Mouse (Mus musculus) hindbrain, embryonic 15.5 days (tissue): ENCODE data around the gene Zfp362. TPM values are rescaled to one million over a fixed set of nuclear protein-coding genes. Genes with fewer than 3 reads are reported as not detected.

ENCODE experiments used
- ATAC-seq: fragments of 200-750 bp; cut with Nextera tagmentation; 2 replicates; pipeline ENCODE4 v1.8.0; 2017; ENCODE audit warnings: low read depth, moderate number of reproducible peaks, moderate TSS enrichment; ENCODE audit not compliant: low FRiP score
- H3K27ac ChIP-seq: fragments of 300-500 bp; sonication (generic); replicated peaks from 2 replicates; pipeline ENCODE4 v1.5.1; 2015; ENCODE audit warnings: mild to moderate bottlenecking, inconsistent platforms
- H3K27me3 ChIP-seq: fragments of 300-500 bp; sonication (generic); 2 replicates; pipeline ENCODE4 v1.6.1; 2015; ENCODE audit warnings: control low read depth, inconsistent platforms
- H3K36me3 ChIP-seq: fragments of 300-500 bp; sonication (generic); 2 replicates; pipeline ENCODE4 v1.6.1; 2015; ENCODE audit warnings: control low read depth, inconsistent platforms
- H3K4me1 ChIP-seq: fragments of 300-500 bp; sonication (generic); replicated peaks from 2 replicates; pipeline ENCODE4 v1.6.1; 2015; ENCODE audit warnings: control low read depth, inconsistent platforms
- H3K4me2 ChIP-seq: fragments of 300-500 bp; sonication (generic); 2 replicates; pipeline ENCODE4 v1.6.1; 2015; ENCODE audit warnings: moderate library complexity, mild to moderate bottlenecking, inconsistent platforms
- H3K4me3 ChIP-seq: fragments of 300-500 bp; sonication (generic); 2 replicates; pipeline ENCODE4 v1.5.1; 2015; ENCODE audit warnings: mild to moderate bottlenecking, inconsistent platforms
- H3K9ac ChIP-seq: fragments of 300-500 bp; sonication (generic); 2 replicates; pipeline ENCODE4 v1.6.1; 2015; ENCODE audit warnings: inconsistent platforms
- H3K9me3 ChIP-seq: fragments of 300-500 bp; sonication (generic); 2 replicates; pipeline ENCODE4 v1.6.1; 2016; ENCODE audit warnings: control low read depth, inconsistent platforms
- WGBS: fragments of 180-500 bp; shearing (Covaris S2); methylation state at CpG from one replicate; pipeline ENCODE4 v1.1.7; 2015; 5-methylcytosine and 5-hydroxymethylcytosine counted together
- polyA plus RNA-seq: library from polyadenylated mRNA; unstranded; fragments of >200 nt; fragmentation: Nextera tagmentation; extraction: Ambion mirVana; gene quantifications from 2 replicates; pipeline ENCODE4 v1.2.1, GENCODE M21; 2015

The Zfp362 gene
- polyA plus RNA-seq, 1 experiment from 2014 or later = 36.7 TPM

- Histone ChIP-seq H3K9ac (no peak overlapping the region), H3K27ac (no peak overlapping the region), H3K4me3 (no peak overlapping the region), H3K4me1 (peaks cover 37% of the 10 kb centered on the region), H3K27me3 (no peaks in the 10 kb centered on the region), H3K4me2 (no peak overlapping the region), H3K9me3 (no peaks in the 10 kb centered on the region), H3K36me3 (peaks cover 5% of the 10 kb centered on the region; the same call in 1 of the 2 replicates)
- no peak for ATAC-seq
- WGBS = 86% methylated on average over 8 of the region's 8 CpGs
Measured at GRCm38 (mm10) chr4:128794198-128794597, 11.6 kb downstream of the Zfp362 start.

DNA sequence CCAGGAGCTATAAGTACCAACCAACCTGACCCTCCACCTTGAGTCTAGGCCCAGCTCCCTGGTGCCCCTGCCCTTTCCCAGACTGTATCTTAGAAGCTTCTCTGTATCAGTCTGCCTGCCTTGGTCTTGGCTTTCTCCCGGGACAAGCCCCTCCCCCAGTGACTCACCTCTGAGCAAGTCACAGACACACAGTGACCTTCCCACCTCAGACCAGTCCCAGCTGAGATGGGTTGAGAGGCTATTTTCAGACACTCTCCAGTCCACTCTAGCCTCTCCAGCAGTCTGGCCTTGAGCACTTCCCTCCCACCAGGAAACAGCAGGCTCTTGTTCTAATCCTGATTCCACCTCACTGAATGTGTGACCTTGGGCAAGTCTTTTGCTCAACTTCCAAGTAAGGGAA is 12.1 kb downstream of the Zfp362 start:
- Histone ChIP-seq H3K36me3 (peaks cover 6% of the 10 kb centered on the region; the same call in 1 of the 2 replicates), H3K4me3 (no peak overlapping the region), H3K9me3 (no peaks in the 10 kb centered on the region), H3K27ac (no peak overlapping the region), H3K9ac (no peak overlapping the region), H3K4me2 (no peak overlapping the region), H3K4me1 (peaks cover 32% of the 10 kb centered on the region), H3K27me3 (no peaks in the 10 kb centered on the region)
- ATAC-seq = no peak
- 71% methylated on average over 1 of the region's 1 CpGs for WGBS

GRCm38 (mm10) chr4:128789646-128790045 is 16.2 kb downstream of the Zfp362 start:
- Histone ChIP-seq H3K4me3 (no peak overlapping the region), H3K36me3 (peaks cover 36% of the 10 kb centered on the region), H3K4me2 (no peak overlapping the region), H3K9me3 (no peaks in the 10 kb centered on the region), H3K27ac (no peak overlapping the region), H3K27me3 (no peaks in the 10 kb centered on the region), H3K9ac (no peak overlapping the region), H3K4me1 (0 out of 2 replicates have a peak, but pooled peaks cover 7% of the 10 kb centered on the region)
- no peak for ATAC-seq
- WGBS = 57% methylated on average over 18 of the region's 18 CpGs

DNA sequence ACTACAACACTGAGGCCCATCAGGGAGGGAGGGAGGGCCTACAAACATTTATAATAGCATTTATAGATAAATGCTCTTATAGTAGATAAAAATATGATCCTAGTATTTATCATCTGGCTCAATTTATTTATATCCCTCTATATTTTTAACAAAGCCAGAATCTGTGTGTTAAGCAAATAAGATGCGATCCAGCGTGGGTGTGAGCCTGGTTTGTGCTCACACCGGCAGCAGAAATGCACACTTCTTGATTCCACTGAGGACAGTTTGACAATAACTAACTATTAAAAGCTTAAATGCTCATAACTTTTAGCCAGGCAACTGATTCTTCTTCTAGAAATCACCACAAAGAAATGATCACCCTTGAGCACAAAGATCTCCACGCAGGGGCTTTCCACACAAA is 17.7 kb downstream of the Zfp362 start:
- no peak overlapping the region for H3K4me3 ChIP-seq
- 96% methylated on average over 4 of the region's 4 CpGs for WGBS
- H3K27me3 ChIP-seq = no peaks in the 10 kb centered on the region
- H3K4me2 ChIP-seq = no peak overlapping the region
- H3K9ac ChIP-seq = no peak overlapping the region
- peaks cover 42% of the 10 kb centered on the region for H3K36me3 ChIP-seq
- 0 out of 2 replicates have a peak, but pooled peaks cover 7% of the 10 kb centered on the region for H3K4me1 ChIP-seq
- no peak for ATAC-seq
- no peaks in the 10 kb centered on the region for H3K9me3 ChIP-seq
- H3K27ac ChIP-seq = no peak overlapping the region

- H3K4me3 ChIP-seq = no peak overlapping the region
- WGBS = 79% methylated on average over 24 of the region's 24 CpGs
- peaks cover 45% of the 10 kb centered on the region for H3K36me3 ChIP-seq
- no peak overlapping the region for H3K27ac ChIP-seq
- H3K9ac ChIP-seq = no peak overlapping the region
- H3K4me2 ChIP-seq = no peak overlapping the region
- no peaks in the 10 kb centered on the region for H3K27me3 ChIP-seq
- ATAC-seq = 0 out of 2 replicates have a peak, but pooled peaks have one; percentile 56
- H3K9me3 ChIP-seq = no peaks in the 10 kb centered on the region
- H3K4me1 ChIP-seq = 0 out of 2 replicates have a peak, but pooled peaks cover 7% of the 10 kb centered on the region
Measured at GRCm38 (mm10) chr4:128787023-128787939, 18.6 kb downstream of the Zfp362 start.

DNA sequence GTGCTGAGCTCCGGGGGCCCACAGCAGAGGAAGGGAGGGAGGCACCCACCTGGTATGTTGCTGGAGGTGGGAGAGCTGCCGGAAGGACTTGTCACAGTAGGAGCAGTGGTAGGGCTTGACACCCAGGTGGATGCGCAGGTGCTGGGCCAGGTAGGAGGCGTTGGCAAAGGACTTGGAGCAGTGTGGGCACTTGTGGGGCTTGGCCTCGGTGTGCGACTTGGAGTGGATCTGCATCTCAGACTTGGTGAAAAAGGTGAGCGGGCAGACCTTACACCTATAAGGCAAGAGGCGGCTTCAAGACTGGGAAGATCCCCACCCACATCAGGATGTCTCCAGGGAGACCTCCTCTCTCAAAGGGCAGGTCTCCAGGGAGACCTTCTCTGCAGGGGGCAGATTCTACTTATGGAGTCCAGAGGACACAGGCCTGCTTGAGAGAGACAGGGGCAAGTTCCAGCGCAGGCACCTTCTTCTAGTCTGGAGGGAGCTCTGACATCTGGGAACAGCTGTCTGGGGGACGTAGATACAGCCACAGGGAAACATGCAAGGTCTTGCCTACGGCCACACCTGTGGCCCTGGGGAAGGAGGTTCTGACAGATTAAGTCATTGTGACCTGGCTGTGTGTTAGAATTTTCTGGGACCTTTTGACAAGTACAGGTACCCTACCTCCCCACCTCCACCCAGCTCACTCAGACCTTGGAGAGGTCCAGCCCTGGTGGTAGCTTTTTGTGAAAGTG is 19.8 kb downstream of the Zfp362 start:
- H3K4me2 ChIP-seq = no peak overlapping the region
- no peak overlapping the region for H3K27ac ChIP-seq
- no peak for ATAC-seq
- H3K36me3 ChIP-seq = peaks cover 45% of the 10 kb centered on the region
- no peaks in the 10 kb centered on the region for H3K9me3 ChIP-seq
- H3K4me3 ChIP-seq = no peak overlapping the region
- no peaks in the 10 kb centered on the region for H3K27me3 ChIP-seq
- H3K4me1 ChIP-seq = 0 out of 2 replicates have a peak, but pooled peaks cover 7% of the 10 kb centered on the region
- WGBS = 97% methylated on average over 11 of the region's 11 CpGs
- no peak overlapping the region for H3K9ac ChIP-seq

DNA sequence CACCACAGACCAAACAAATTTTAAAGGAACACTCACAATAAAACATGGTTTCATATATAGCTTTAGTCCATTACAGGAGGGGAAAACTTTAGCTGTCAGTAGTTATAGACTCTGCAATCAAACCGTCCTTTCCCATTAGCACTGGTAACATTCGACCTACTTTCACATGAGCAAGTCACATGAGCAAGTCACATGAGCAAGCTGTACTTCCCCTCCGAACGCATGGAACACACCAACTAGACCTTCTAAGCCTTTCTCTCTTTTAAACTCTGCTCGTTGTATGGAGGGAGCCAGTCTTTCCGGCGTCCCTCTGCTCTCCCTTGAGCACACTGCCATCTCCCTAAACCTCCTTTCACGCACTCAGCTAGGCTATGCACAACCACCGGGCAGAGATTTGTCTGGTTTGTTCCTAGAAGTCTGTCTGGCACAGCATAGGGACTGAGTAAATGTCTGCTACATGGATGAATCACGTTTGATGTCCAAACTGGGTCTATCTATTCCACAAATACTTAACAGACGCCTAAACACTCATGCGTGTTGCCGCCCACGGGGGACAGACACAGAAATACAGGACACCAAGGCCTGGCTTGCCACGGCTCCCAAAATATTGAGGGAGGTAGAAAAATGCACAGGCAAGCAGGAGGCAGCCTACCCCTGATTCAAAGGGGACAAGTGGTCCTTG is 20.8 kb downstream of the Zfp362 start:
- Histone ChIP-seq H3K9me3 (no peaks in the 10 kb centered on the region), H3K4me1 (0 out of 2 replicates have a peak, but pooled peaks cover 4% of the 10 kb centered on the region), H3K36me3 (peaks cover 55% of the 10 kb centered on the region), H3K4me3 (no peak overlapping the region), H3K9ac (no peak overlapping the region), H3K27me3 (no peaks in the 10 kb centered on the region), H3K27ac (no peak overlapping the region), H3K4me2 (no peak overlapping the region)
- WGBS = 91% methylated on average over 15 of the region's 15 CpGs
- ATAC-seq = no peak

GRCm38 (mm10) chr4:128782645-128783044 is 23.2 kb downstream of the Zfp362 start:
- Histone ChIP-seq H3K9ac (no peak overlapping the region), H3K9me3 (no peaks in the 10 kb centered on the region), H3K4me2 (no peak overlapping the region), H3K4me3 (no peak overlapping the region), H3K27ac (no peak overlapping the region), H3K36me3 (peaks cover 64% of the 10 kb centered on the region), H3K4me1 (no peaks in the 10 kb centered on the region), H3K27me3 (no peaks in the 10 kb centered on the region)
- ATAC-seq = no peak
- 76% methylated on average over 4 of the region's 4 CpGs for WGBS

DNA sequence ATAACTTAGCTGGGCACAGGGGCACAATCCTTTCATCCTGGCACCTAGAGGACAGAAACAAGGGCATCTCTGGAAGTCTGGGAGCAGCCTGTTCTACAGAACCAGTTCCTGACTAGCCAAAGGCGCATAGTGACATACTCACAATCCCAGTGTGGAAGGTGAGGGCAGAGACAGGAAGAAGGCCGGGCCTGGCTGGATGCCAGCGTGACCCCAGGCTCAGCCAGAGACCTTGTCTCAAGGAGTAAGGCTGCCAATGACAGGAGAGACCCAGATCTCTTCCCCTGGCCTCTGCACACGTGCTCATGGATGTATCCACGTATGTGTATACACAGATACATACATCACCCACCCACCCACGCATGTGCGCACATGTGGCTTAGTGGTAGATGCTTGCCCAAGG is 23.8 kb downstream of the Zfp362 start:
- no peaks in the 10 kb centered on the region for H3K27me3 ChIP-seq

GRCm38 (mm10) chr4:128777593-128777992 is 28.3 kb downstream of the Zfp362 start:
- no peak overlapping the region for H3K4me3 ChIP-seq
- H3K36me3 ChIP-seq = peaks cover 66% of the 10 kb centered on the region
- no peak for ATAC-seq
- H3K4me2 ChIP-seq = no peak overlapping the region
- H3K4me1 ChIP-seq = no peaks in the 10 kb centered on the region
- H3K27ac ChIP-seq = no peak overlapping the region
- WGBS = 79% methylated on average over 11 of the region's 11 CpGs
- H3K9ac ChIP-seq = no peak overlapping the region
- no peaks in the 10 kb centered on the region for H3K9me3 ChIP-seq
- H3K27me3 ChIP-seq = no peaks in the 10 kb centered on the region

More for the DNA sequence above, 23.8 kb downstream of the Zfp362 start:
- Histone ChIP-seq H3K27ac (no peak overlapping the region), H3K4me3 (no peak overlapping the region), H3K4me1 (no peaks in the 10 kb centered on the region), H3K9me3 (no peaks in the 10 kb centered on the region), H3K9ac (no peak overlapping the region), H3K36me3 (peaks cover 68% of the 10 kb centered on the region), H3K4me2 (no peak overlapping the region)
- ATAC-seq = no peak
- 86% methylated on average over 7 of the region's 7 CpGs for WGBS

DNA sequence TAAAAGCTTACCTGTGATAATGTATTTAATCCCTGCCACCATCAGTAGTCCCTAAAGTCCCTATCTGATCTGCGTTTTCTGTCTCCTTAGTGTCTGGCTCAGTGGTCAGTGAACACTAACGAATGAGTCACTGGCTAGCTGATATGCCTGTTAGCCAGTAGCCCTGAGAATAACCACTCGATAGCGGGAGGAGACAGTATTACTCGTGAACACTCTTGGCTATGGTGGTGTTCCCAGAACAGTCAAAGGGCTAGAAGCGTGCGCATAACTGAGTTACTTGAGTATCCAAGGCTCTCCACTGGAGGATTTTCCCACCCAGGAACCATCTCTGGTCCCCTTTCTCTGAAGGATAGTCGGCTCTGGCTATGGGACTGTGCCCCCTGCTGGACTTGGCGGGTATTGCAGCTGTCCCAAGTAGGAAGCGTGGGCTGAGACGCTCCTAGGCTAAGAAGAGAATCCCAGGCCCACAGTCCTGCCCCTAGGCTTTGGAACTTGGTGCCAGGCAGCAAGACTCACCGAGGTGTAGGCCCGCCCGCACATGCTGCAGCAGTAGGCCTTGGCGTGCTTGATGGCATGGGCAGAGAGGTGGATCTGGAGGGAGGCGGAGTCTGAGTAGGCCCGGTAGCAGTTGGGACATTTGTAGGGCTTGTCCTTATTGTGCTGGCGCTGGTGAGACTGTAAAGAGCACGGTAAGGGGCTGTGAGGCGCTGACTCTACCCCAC is 29.1 kb downstream of the Zfp362 start:
- no peaks in the 10 kb centered on the region for H3K9me3 ChIP-seq
- no peak overlapping the region for H3K27ac ChIP-seq
- peaks cover 66% of the 10 kb centered on the region for H3K36me3 ChIP-seq
- whole genome bisulfite sequencing = 44% methylated on average over 20 of the region's 20 CpGs
- no peaks in the 10 kb centered on the region for H3K27me3 ChIP-seq
- H3K9ac ChIP-seq = no peak overlapping the region
- no peak overlapping the region for H3K4me2 ChIP-seq
- no peaks in the 10 kb centered on the region for H3K4me1 ChIP-seq
- H3K4me3 ChIP-seq = no peak overlapping the region
- ATAC-seq = peak; percentile 68
